In the genomic region with DNA sequence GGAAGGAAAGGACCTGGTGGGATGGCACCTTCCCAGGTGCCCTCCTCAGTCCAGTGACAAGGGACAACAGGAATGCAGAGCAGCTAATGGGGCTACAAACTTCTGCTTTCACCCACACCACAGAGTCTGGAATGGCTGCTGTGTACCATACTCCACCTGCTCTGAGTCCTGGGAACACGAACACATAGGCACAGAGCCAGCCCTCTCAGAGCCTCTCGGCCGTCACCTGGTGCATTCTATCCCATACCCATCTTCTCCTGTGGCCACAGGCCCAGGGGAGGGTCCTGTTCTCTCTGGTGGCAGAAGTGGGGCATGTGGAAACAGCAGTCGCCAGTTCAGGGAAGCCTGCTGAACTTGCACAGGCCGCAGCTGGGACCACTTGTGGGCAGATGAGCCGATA, we compare ENCODE assay signal across 31 mouse cellular contexts.
"Had no signal": no experiment of that assay in that cellular context is flagged by ENCODE, and none has a peak within 500 bp of the region (broad histone marks: within the 10 kb centered on the region; RNA-seq: fewer than 3 reads in every experiment).

No protein-coding gene starts in this region.

- ATAC-seq: liver, embryonic 12.5 days; liver, postnatal 0 days; lung, postnatal 0 days; midbrain, embryonic 13.5 days; midbrain, embryonic 15.5 days; midbrain, embryonic 16.5 days had no signal

- H3K4me1 ChIP-seq: liver, embryonic 12.5 days; liver, embryonic 15.5 days; lung, embryonic 15.5 days; midbrain, embryonic 12.5 days; midbrain, embryonic 15.5 days; neural tube, embryonic 12.5 days had no signal

- H3K27ac ChIP-seq: limb, embryonic 10.5 days; limb, embryonic 12.5 days; limb, embryonic 13.5 days; limb, embryonic 15.5 days; liver, embryonic 12.5 days; liver, embryonic 13.5 days; liver, embryonic 14.5 days; liver, embryonic 15.5 days; lung, embryonic 15.5 days; macrophage; midbrain, embryonic 10.5 days; midbrain, embryonic 12.5 days; midbrain, embryonic 13.5 days; midbrain, embryonic 15.5 days; neural tube, embryonic 12.5 days; neural tube, embryonic 13.5 days had no signal

- H3K9ac ChIP-seq: limb, embryonic 12.5 days; limb, embryonic 13.5 days; limb, embryonic 15.5 days; liver, embryonic 12.5 days; liver, embryonic 13.5 days; liver, embryonic 14.5 days; liver, embryonic 15.5 days; liver, postnatal 0 days; lung, embryonic 14.5 days; lung, embryonic 15.5 days; midbrain, embryonic 12.5 days; midbrain, embryonic 13.5 days; midbrain, embryonic 15.5 days; neural tube, embryonic 12.5 days; neural tube, embryonic 13.5 days had no signal

- H3K4me3 ChIP-seq: limb, embryonic 10.5 days; limb, embryonic 12.5 days; limb, embryonic 13.5 days; limb, embryonic 15.5 days; liver, embryonic 12.5 days; liver, embryonic 13.5 days; liver, embryonic 15.5 days; lung, embryonic 15.5 days; megakaryocyte, embryonic 14.5 days; midbrain, embryonic 10.5 days; midbrain, embryonic 12.5 days; midbrain, embryonic 13.5 days; midbrain, embryonic 15.5 days; myocyte; neural tube, embryonic 12.5 days; neural tube, embryonic 13.5 days had no signal

- DNase-seq: left cerebral cortex, postnatal 4 days; liver; liver, embryonic 13.5 days; liver, postnatal 0 days; lung, adult 18-20 months; lung, adult 2 months; lung, embryonic 14.5 days; lung, postnatal 10 days; lung, postnatal 14 days; lung, postnatal 36 days; lung, postnatal 4 days; midbrain, embryonic 14.5 days had no signal

- H3K36me3 ChIP-seq: liver, embryonic 13.5 days; liver, embryonic 15.5 days had no signal

- H3K27me3 ChIP-seq: limb, embryonic 12.5 days; limb, embryonic 13.5 days; limb, embryonic 15.5 days; liver, embryonic 12.5 days; liver, embryonic 13.5 days; liver, embryonic 15.5 days; lung, embryonic 15.5 days; midbrain, embryonic 12.5 days; midbrain, embryonic 13.5 days; midbrain, embryonic 15.5 days; neural tube, embryonic 12.5 days; neural tube, embryonic 13.5 days had no signal
